Mouse (Mus musculus): ENCODE measurements around the gene Ptges2. TPM values are rescaled to one million over a fixed set of nuclear protein-coding genes. Genes with fewer than 3 reads are reported as not detected.

Ptges2 gene
- total and polyA plus RNA-seq, 3 experiments = 17.1 to 21.3 (median 20.3) TPM

GRCm38 (mm10) chr2:32439177-32439576, 43.5 kb downstream of the Ptges2 start:
- dilution Hi-C loops (cut with MboI; ENCODE audit: extremely low pct_ligation_motif_present, extremely low pct_unique_long_range_greater_than_20kb, low sequenced_read_pairs) (no loop called here), in situ Hi-C loops (cut with MboI; ENCODE audit: low pct_ligation_motif_present, low pct_unique_long_range_greater_than_20kb, low sequenced_read_pairs) (no loop called here)
- TF ChIP-seq MYC (IDR thresholded peaks at IDR 0.05; ENCODE audit: low read depth, low read length) (peak; percentile 92), MAZ (IDR thresholded peaks at IDR 0.05; ENCODE audit: low read depth, low read length) (no peak), IRF4 (IDR thresholded peaks at IDR 0.05; ENCODE audit: low read depth, low read length) (peak; percentile 9; the same call in 1 of the 2 replicates), MAX (IDR thresholded peaks at IDR 0.05; ENCODE audit: low read length) (peak; percentile 96), SIN3A (IDR thresholded peaks at IDR 0.05; ENCODE audit: low read length) (peak; percentile 57; the same call in 1 of the 2 replicates), POLR2AphosphoS2 (IDR thresholded peaks at IDR 0.05; ENCODE audit: low read depth, low read length) (no peak), MXI1 (IDR thresholded peaks at IDR 0.05; ENCODE audit: low read depth, low read length) (peak; percentile 81), USF2 (conservative IDR thresholded peaks at IDR 0.05; ENCODE audit: low read depth, low read length) (0 out of 2 replicates have a peak, but pooled peaks have one; percentile 7), MAFK (IDR thresholded peaks at IDR 0.05; ENCODE audit: insufficient replicate concordance, low read length) (0 out of 2 replicates have a peak, but pooled peaks have one; percentile 11), BHLHE40 (IDR thresholded peaks at IDR 0.05; ENCODE audit: low read depth, low read length) (peak; percentile 86), EP300 (IDR thresholded peaks at IDR 0.05; ENCODE audit: low read length) (no peak), USF1 (IDR thresholded peaks at IDR 0.05; ENCODE audit: low read depth, low read length) (peak; percentile 62)
- Histone ChIP-seq H3K9ac (ENCODE audit: insufficient read depth, low read depth) (0 out of 2 replicates have a peak overlapping the region, but pooled peaks have one; percentile 9), H3K27ac (ENCODE audit: insufficient read depth, low read depth) (peak overlapping the region; percentile 8; the same call in 1 of the 2 replicates), H3K9me3 (replicated peaks; ENCODE audit: low read length) (no peaks in the 10 kb centered on the region), H3K4me3 (replicated peaks in 1 of 3; ENCODE audit: low read depth in 2 of 3, low read length in 2 of 3, poor library complexity in 1 of 3) (no peak overlapping the region), H3K36me3 (replicated peaks in 1 of 2; ENCODE audit: control insufficient read depth in 1 of 2, insufficient read depth in 1 of 2, low read length in 1 of 2) (peaks cover 0 to 34% of the 10 kb centered on the region in 2 experiments), H3K4me1 (ENCODE audit: control insufficient read depth in 1 of 2, insufficient read depth in 2 of 2) (peaks cover 7 to 30% of the 10 kb centered on the region in 2 experiments; a peak in 3 of 4 replicates), H3K27me3 (replicated peaks) (no peaks in the 10 kb centered on the region), H3K79me2 (replicated peaks; ENCODE audit: control insufficient read depth, extremely low read depth, insufficient read depth, poor library complexity, severe bottlenecking) (peaks cover 10% of the 10 kb centered on the region; the same call in 1 of the 2 replicates), H3K4me2 (ENCODE audit: insufficient read depth, low read depth, poor library complexity, severe bottlenecking) (peak overlapping the region; percentile 33)
- DNase-seq (ENCODE audit: extremely low read depth) = no peak

GRCm38 (mm10) chr2:32440164-32440563, 44.5 kb downstream of the Ptges2 start:
- Histone ChIP-seq H3K27ac (ENCODE audit: insufficient read depth, low read depth) (no peak overlapping the region), H3K36me3 (replicated peaks in 1 of 2; ENCODE audit: control insufficient read depth in 1 of 2, insufficient read depth in 1 of 2, low read length in 1 of 2) (peaks cover 3 to 43% of the 10 kb centered on the region in 2 experiments), H3K9me3 (replicated peaks; ENCODE audit: low read length) (no peaks in the 10 kb centered on the region), H3K4me1 (ENCODE audit: control insufficient read depth in 1 of 2, insufficient read depth in 2 of 2) (peaks cover 7 to 30% of the 10 kb centered on the region in 2 experiments; a peak in 3 of 4 replicates), H3K4me2 (ENCODE audit: insufficient read depth, low read depth, poor library complexity, severe bottlenecking) (no peak overlapping the region), H3K9ac (ENCODE audit: insufficient read depth, low read depth) (no peak overlapping the region), H3K27me3 (replicated peaks) (no peaks in the 10 kb centered on the region), H3K4me3 (replicated peaks in 1 of 3; ENCODE audit: low read depth in 2 of 3, low read length in 2 of 3, poor library complexity in 1 of 3) (no peak overlapping the region), H3K79me2 (replicated peaks; ENCODE audit: control insufficient read depth, extremely low read depth, insufficient read depth, poor library complexity, severe bottlenecking) (peaks cover 10% of the 10 kb centered on the region; the same call in 1 of the 2 replicates)
- no peak for DNase-seq (ENCODE audit: extremely low read depth)
- in situ Hi-C loops (cut with MboI; ENCODE audit: low pct_ligation_motif_present, low pct_unique_long_range_greater_than_20kb, low sequenced_read_pairs) = no loop called here
- no peak for TF ChIP-seq ZNF384 (IDR thresholded peaks at IDR 0.05; ENCODE audit: low read depth, low read length)
- TF ChIP-seq CHD2 (IDR thresholded peaks at IDR 0.05; ENCODE audit: low read length) = no peak
- TF ChIP-seq IRF4 (IDR thresholded peaks at IDR 0.05; ENCODE audit: low read depth, low read length) = no peak
- TF ChIP-seq E2F4 (IDR thresholded peaks at IDR 0.05; ENCODE audit: insufficient replicate concordance, low read depth, low read length) = no peak
- no peak for TF ChIP-seq JUN (IDR thresholded peaks at IDR 0.05; ENCODE audit: insufficient read depth, low read depth, low read length)
- no peak for TF ChIP-seq NRF1 (IDR thresholded peaks at IDR 0.05; ENCODE audit: low read depth, low read length)
- TF ChIP-seq KAT2A (IDR thresholded peaks at IDR 0.05; ENCODE audit: insufficient replicate concordance, low read length) = no peak
- no peak for TF ChIP-seq POLR2AphosphoS2 (IDR thresholded peaks at IDR 0.05; ENCODE audit: low read depth, low read length)
- TF ChIP-seq JUND (conservative IDR thresholded peaks at IDR 0.05; ENCODE audit: low read depth, low read length) = no peak
- no peak for TF ChIP-seq RCOR1 (conservative IDR thresholded peaks at IDR 0.05; ENCODE audit: low read depth, low read length)
- TF ChIP-seq CHD1 (IDR thresholded peaks at IDR 0.05; ENCODE audit: low read depth, low read length) = no peak
- TF ChIP-seq RAD21 (IDR thresholded peaks at IDR 0.05; ENCODE audit: low read depth, low read length) = no peak
- dilution Hi-C loops (cut with MboI; ENCODE audit: extremely low pct_ligation_motif_present, extremely low pct_unique_long_range_greater_than_20kb, low sequenced_read_pairs) = no loop called here
